Mouse (Mus musculus) neural tube, embryonic 12.5 days (tissue): ENCODE results near the gene Syt16. TPM values are rescaled to one million over a fixed set of nuclear protein-coding genes. Genes with fewer than 3 reads are reported as not detected.

ENCODE experiments used
- ATAC-seq: fragments of 200-750 bp; cut with Nextera tagmentation; 2 replicates; pipeline ENCODE4 v1.8.0; 2017; ENCODE audit warnings: low read depth, mild to moderate bottlenecking, moderate TSS enrichment, moderate library complexity; ENCODE audit not compliant: low FRiP score
- H3K27ac ChIP-seq: fragments of 300-500 bp; sonication (generic); 2 replicates; pipeline ENCODE4 v1.5.1; 2016
- H3K27me3 ChIP-seq: fragments of 300-500 bp; sonication (generic); replicated peaks from 2 replicates; pipeline ENCODE4 v1.6.1; 2016; ENCODE audit warnings: mild to moderate bottlenecking
- H3K36me3 ChIP-seq: fragments of 300-500 bp; sonication (generic); 2 replicates; pipeline ENCODE4 v1.6.1; 2016; ENCODE audit warnings: mild to moderate bottlenecking
- H3K4me1 ChIP-seq: fragments of 300-500 bp; sonication (generic); 2 replicates; pipeline ENCODE4 v1.6.1; 2016
- H3K4me2 ChIP-seq: fragments of 300-500 bp; sonication (generic); replicated peaks from 2 replicates; pipeline ENCODE4 v1.6.1; 2016; ENCODE audit warnings: mild to moderate bottlenecking
- H3K4me3 ChIP-seq: fragments of 300-500 bp; sonication (generic); 2 replicates; pipeline ENCODE4 v1.5.1; 2016
- H3K9ac ChIP-seq: fragments of 300-500 bp; sonication (generic); 2 replicates; pipeline ENCODE4 v1.6.1; 2016; ENCODE audit warnings: mild to moderate bottlenecking
- H3K9me3 ChIP-seq: fragments of 300-500 bp; sonication (generic); 2 replicates; pipeline ENCODE4 v1.6.1; 2016; ENCODE audit warnings: mild to moderate bottlenecking
- WGBS: fragments of 180-500 bp; shearing (Covaris S2); methylation state at CpG from one replicate; pipeline ENCODE4 v1.1.7; 2016; 5-methylcytosine and 5-hydroxymethylcytosine counted together
- polyA plus RNA-seq: library from polyadenylated mRNA; unstranded; fragments of >200 nt; fragmentation: Nextera tagmentation; extraction: Ambion mirVana; gene quantifications from 2 replicates; pipeline ENCODE4 v1.2.1, GENCODE M21; 2016

Syt16 gene
- polyA plus RNA-seq, 1 experiment from 2014 or later, result 19.6 TPM

GRCm38 (mm10) chr12:74128229-74128628, 130.8 kb downstream of the Syt16 start:
- no peak for ATAC-seq
- no peaks in the 10 kb centered on the region for H3K27me3 ChIP-seq
- H3K4me3 ChIP-seq, result no peak overlapping the region
- peaks cover 15% of the 10 kb centered on the region for H3K9me3 ChIP-seq
- H3K9ac ChIP-seq, result no peak overlapping the region
- H3K4me2 ChIP-seq, result no peak overlapping the region
- 60% methylated on average over 1 of the region's 1 CpGs for WGBS
- H3K36me3 ChIP-seq, result no peaks in the 10 kb centered on the region
- no peaks in the 10 kb centered on the region for H3K4me1 ChIP-seq
- no peak overlapping the region for H3K27ac ChIP-seq

- ATAC-seq, result no peak
- Histone ChIP-seq H3K27me3 (no peaks in the 10 kb centered on the region), H3K9ac (no peak overlapping the region), H3K4me1 (no peaks in the 10 kb centered on the region), H3K4me2 (no peak overlapping the region), H3K4me3 (no peak overlapping the region), H3K36me3 (no peaks in the 10 kb centered on the region), H3K27ac (no peak overlapping the region), H3K9me3 (no peaks in the 10 kb centered on the region)
- 34% methylated on average over 2 of the region's 2 CpGs for WGBS
Observed at GRCm38 (mm10) chr12:74131790-74132189, 134.3 kb downstream of the Syt16 start.

- no peaks in the 10 kb centered on the region for H3K36me3 ChIP-seq
- H3K9me3 ChIP-seq, result no peaks in the 10 kb centered on the region
- H3K9ac ChIP-seq, result no peak overlapping the region
- WGBS, result 65% methylated on average over 7 of the region's 7 CpGs
- no peaks in the 10 kb centered on the region for H3K4me1 ChIP-seq
- no peak for ATAC-seq
- no peak overlapping the region for H3K4me3 ChIP-seq
- H3K27me3 ChIP-seq, result no peaks in the 10 kb centered on the region
- H3K27ac ChIP-seq, result no peak overlapping the region
- H3K4me2 ChIP-seq, result no peak overlapping the region
Observed at GRCm38 (mm10) chr12:74142147-74142546, 144.7 kb downstream of the Syt16 start.

- H3K9me3 ChIP-seq, result no peaks in the 10 kb centered on the region
- no peak for ATAC-seq
- no peak overlapping the region for H3K27ac ChIP-seq
- 52% methylated on average over 5 of the region's 5 CpGs for WGBS
- H3K4me3 ChIP-seq, result no peak overlapping the region
- no peaks in the 10 kb centered on the region for H3K27me3 ChIP-seq
- no peak overlapping the region for H3K9ac ChIP-seq
- no peaks in the 10 kb centered on the region for H3K36me3 ChIP-seq
- no peak overlapping the region for H3K4me2 ChIP-seq
- H3K4me1 ChIP-seq, result no peaks in the 10 kb centered on the region
Observed at GRCm38 (mm10) chr12:74144385-74144784, 146.9 kb downstream of the Syt16 start.

- Histone ChIP-seq H3K27ac (no peak overlapping the region), H3K4me1 (no peaks in the 10 kb centered on the region), H3K4me2 (no peak overlapping the region), H3K27me3 (no peaks in the 10 kb centered on the region), H3K36me3 (no peaks in the 10 kb centered on the region), H3K4me3 (no peak overlapping the region), H3K9me3 (no peaks in the 10 kb centered on the region), H3K9ac (no peak overlapping the region)
- 80% methylated on average over 3 of the region's 3 CpGs for WGBS
- ATAC-seq, result no peak
Observed at GRCm38 (mm10) chr12:74160791-74161190, 163.3 kb downstream of the Syt16 start.

- 90% methylated on average over 2 of the region's 2 CpGs for WGBS
- no peak for ATAC-seq
- Histone ChIP-seq H3K4me2 (no peak overlapping the region), H3K9ac (no peak overlapping the region), H3K27me3 (no peaks in the 10 kb centered on the region), H3K4me3 (no peak overlapping the region), H3K36me3 (no peaks in the 10 kb centered on the region), H3K4me1 (no peaks in the 10 kb centered on the region), H3K27ac (no peak overlapping the region), H3K9me3 (no peaks in the 10 kb centered on the region)
Observed at GRCm38 (mm10) chr12:74163080-74163479, 165.6 kb downstream of the Syt16 start.

- Histone ChIP-seq H3K4me2 (no peak overlapping the region), H3K36me3 (no peaks in the 10 kb centered on the region), H3K27me3 (no peaks in the 10 kb centered on the region), H3K4me3 (no peak overlapping the region), H3K4me1 (no peaks in the 10 kb centered on the region), H3K9me3 (no peaks in the 10 kb centered on the region), H3K9ac (no peak overlapping the region), H3K27ac (no peak overlapping the region)
- no peak for ATAC-seq
- 74% methylated on average over 1 of the region's 1 CpGs for WGBS
Observed at GRCm38 (mm10) chr12:74171257-74171656, 173.8 kb downstream of the Syt16 start.

GRCm38 (mm10) chr12:74173902-74174301, 176.4 kb downstream of the Syt16 start:
- Histone ChIP-seq H3K4me1 (no peaks in the 10 kb centered on the region), H3K9me3 (no peaks in the 10 kb centered on the region), H3K4me3 (no peak overlapping the region), H3K9ac (no peak overlapping the region), H3K27me3 (no peaks in the 10 kb centered on the region), H3K4me2 (no peak overlapping the region), H3K36me3 (no peaks in the 10 kb centered on the region), H3K27ac (no peak overlapping the region)
- no peak for ATAC-seq
- 29% methylated on average over 3 of the region's 3 CpGs for WGBS

- no peaks in the 10 kb centered on the region for H3K4me1 ChIP-seq
- WGBS, result 70% methylated on average over 17 of the region's 17 CpGs
- no peak overlapping the region for H3K4me3 ChIP-seq
- no peak overlapping the region for H3K27ac ChIP-seq
- no peak overlapping the region for H3K9ac ChIP-seq
- no peak overlapping the region for H3K4me2 ChIP-seq
- no peaks in the 10 kb centered on the region for H3K36me3 ChIP-seq
- H3K27me3 ChIP-seq, result no peaks in the 10 kb centered on the region
- no peaks in the 10 kb centered on the region for H3K9me3 ChIP-seq
- ATAC-seq, result no peak
Observed at GRCm38 (mm10) chr12:74184596-74184995, 187.1 kb downstream of the Syt16 start.

- WGBS, result 83% methylated on average over 11 of the region's 11 CpGs
Observed at GRCm38 (mm10) chr12:74188243-74188785, 190.9 kb downstream of the Syt16 start.

GRCm38 (mm10) chr12:74188815-74189214, 191.4 kb downstream of the Syt16 start:
- 55% methylated on average over 7 of the region's 7 CpGs for WGBS
- no peaks in the 10 kb centered on the region for H3K9me3 ChIP-seq
- no peaks in the 10 kb centered on the region for H3K27me3 ChIP-seq
- no peak overlapping the region for H3K4me3 ChIP-seq
- H3K4me2 ChIP-seq, result no peak overlapping the region
- H3K27ac ChIP-seq, result no peak overlapping the region
- H3K4me1 ChIP-seq, result no peaks in the 10 kb centered on the region
- no peaks in the 10 kb centered on the region for H3K36me3 ChIP-seq
- ATAC-seq, result no peak
- H3K9ac ChIP-seq, result no peak overlapping the region

More at GRCm38 (mm10) chr12:74188243-74188785, 190.9 kb downstream of the Syt16 start:
- Histone ChIP-seq H3K27ac (no peak overlapping the region), H3K4me3 (no peak overlapping the region), H3K4me2 (no peak overlapping the region), H3K27me3 (no peaks in the 10 kb centered on the region), H3K36me3 (no peaks in the 10 kb centered on the region), H3K9me3 (no peaks in the 10 kb centered on the region), H3K4me1 (no peaks in the 10 kb centered on the region), H3K9ac (no peak overlapping the region)
- no peak for ATAC-seq

GRCm38 (mm10) chr12:74189840-74190239, 192.4 kb downstream of the Syt16 start:
- Histone ChIP-seq H3K4me3 (no peak overlapping the region), H3K9ac (no peak overlapping the region), H3K4me1 (no peaks in the 10 kb centered on the region), H3K9me3 (no peaks in the 10 kb centered on the region), H3K27me3 (no peaks in the 10 kb centered on the region), H3K36me3 (no peaks in the 10 kb centered on the region), H3K27ac (no peak overlapping the region), H3K4me2 (no peak overlapping the region)
- 82% methylated on average over 4 of the region's 4 CpGs for WGBS
- ATAC-seq, result no peak

- H3K4me1 ChIP-seq, result no peaks in the 10 kb centered on the region
- no peaks in the 10 kb centered on the region for H3K36me3 ChIP-seq
- WGBS, result 84% methylated on average over 5 of the region's 5 CpGs
- no peak for ATAC-seq
- no peaks in the 10 kb centered on the region for H3K9me3 ChIP-seq
- no peak overlapping the region for H3K4me2 ChIP-seq
- no peaks in the 10 kb centered on the region for H3K27me3 ChIP-seq
- no peak overlapping the region for H3K9ac ChIP-seq
- no peak overlapping the region for H3K4me3 ChIP-seq
- no peak overlapping the region for H3K27ac ChIP-seq
Observed at GRCm38 (mm10) chr12:74190297-74190696, 192.8 kb downstream of the Syt16 start.
